Mouse (Mus musculus): Measurements from ENCODE around the gene Olfr315. TPM values are rescaled to one million over a fixed set of nuclear protein-coding genes. Genes with fewer than 3 reads are reported as not detected.
"Not testable (repeated sequence)": the region's sequence is repeated elsewhere in the genome, so short reads cannot be mapped to it uniquely, and the experiment has no call there.

Olfr315 gene
- polyA plus RNA-seq, 1 experiment = not detected

- DNase-seq = no peak
- 0% methylated on average over 1 of the region's 1 CpGs for WGBS
- TF ChIP-seq POLR2A (IDR thresholded peaks at IDR 0.05; ENCODE audit: borderline replicate concordance, extremely low read depth, low read depth, low read length) (no peak), CTCF (IDR thresholded peaks at IDR 0.05; ENCODE audit: insufficient read depth, low read length) (no peak)
- Histone ChIP-seq H3K4me3 (replicated peaks; ENCODE audit: extremely low read depth, low read depth, low read length) (no peak overlapping the region), H3K4me1 (ENCODE audit: control insufficient read depth, insufficient read depth, low read length) (no peaks in the 10 kb centered on the region)
Observed at GRCm38 (mm10) chr11:58812001-58812400, 39.0 kb downstream of the Olfr315 start.

- not testable (repeated sequence) for H3K4me3 ChIP-seq (replicated peaks; ENCODE audit: extremely low read depth, low read depth, low read length)
Observed at GRCm38 (mm10) chr11:58814700-58815099, 41.7 kb downstream of the Olfr315 start, which contains the start of gene Olfr313. Gene Olfr313 (plus strand): TSS chr11:58815000.

GRCm38 (mm10) chr11:58815676-58816075, 42.7 kb downstream of the Olfr315 start:
- Histone ChIP-seq H3K4me3 (replicated peaks; ENCODE audit: extremely low read depth, low read depth, low read length) (no peak overlapping the region), H3K4me1 (ENCODE audit: control insufficient read depth, insufficient read depth, low read length) (no peaks in the 10 kb centered on the region)
- no peak for TF ChIP-seq POLR2A (IDR thresholded peaks at IDR 0.05; ENCODE audit: borderline replicate concordance, extremely low read depth, low read depth, low read length)
- no peak for TF ChIP-seq CTCF (IDR thresholded peaks at IDR 0.05; ENCODE audit: insufficient read depth, low read length)
- 83% methylated on average over 1 of the region's 1 CpGs for WGBS
- DNase-seq = no peak

More at GRCm38 (mm10) chr11:58814700-58815099, 41.7 kb downstream of the Olfr315 start, which contains the start of gene Olfr313:
- not testable (repeated sequence) for H3K4me1 ChIP-seq (ENCODE audit: control insufficient read depth, insufficient read depth, low read length); DNase-seq
- WGBS = 41% methylated on average over 1 of the region's 1 CpGs

- not testable (repeated sequence) for H3K4me3 ChIP-seq (replicated peaks; ENCODE audit: extremely low read depth, low read depth, low read length); DNase-seq; H3K4me1 ChIP-seq (ENCODE audit: control insufficient read depth, insufficient read depth, low read length)
Observed at GRCm38 (mm10) chr11:58828937-58829336, 55.9 kb downstream of the Olfr315 start, which contains the start of gene Olfr312. Gene Olfr312 (plus strand): TSS chr11:58829237.

- DNase-seq = no peak
- WGBS = 70% methylated on average over 3 of the region's 3 CpGs
- Histone ChIP-seq H3K4me1 (ENCODE audit: control insufficient read depth, insufficient read depth, low read length) (no peaks in the 10 kb centered on the region), H3K4me3 (replicated peaks; ENCODE audit: extremely low read depth, low read depth, low read length) (no peak overlapping the region)
- TF ChIP-seq CTCF (IDR thresholded peaks at IDR 0.05; ENCODE audit: insufficient read depth, low read length) (no peak), POLR2A (IDR thresholded peaks at IDR 0.05; ENCODE audit: borderline replicate concordance, extremely low read depth, low read depth, low read length) (no peak)
Observed at GRCm38 (mm10) chr11:58829764-58830163, 56.8 kb downstream of the Olfr315 start.

Other genes starting within 250 kb of the Olfr315 start
- gene Olfr330, start 238.4 kb upstream of the Olfr315 start, polyA plus RNA-seq (2012; rRNA removed) = not detected in 2 replicates
- gene Olfr329-ps, start 226.8 kb upstream of the Olfr315 start, polyA plus RNA-seq (2012; rRNA removed) = 0.08 TPM in 1 of 2 replicates, not detected in the other
- not detected in 2 replicates for gene Olfr328, start 217.6 kb upstream of the Olfr315 start, polyA plus RNA-seq (2012; rRNA removed)
- 0.07 TPM in 1 of 2 replicates, not detected in the other for gene Olfr224, start 202.6 kb upstream of the Olfr315 start, polyA plus RNA-seq (2012; rRNA removed)
- not detected in 2 replicates for gene Olfr325, start 195.5 kb upstream of the Olfr315 start, polyA plus RNA-seq (2012; rRNA removed)
- not detected in 2 replicates for gene Olfr324, start 178.1 kb upstream of the Olfr315 start, polyA plus RNA-seq (2012; rRNA removed)
- not detected in 2 replicates for gene 2210407C18Rik, start 157.1 kb upstream of the Olfr315 start, polyA plus RNA-seq (2012; rRNA removed)
- gene Olfr323, start 142.7 kb upstream of the Olfr315 start, polyA plus RNA-seq (2012; rRNA removed) = not detected in 2 replicates
- 0.08 TPM in 1 of 2 replicates, not detected in the other for gene Trim58, start 132.7 kb upstream of the Olfr315 start, polyA plus RNA-seq (2012; rRNA removed)
- gene Olfr322, start 114.4 kb upstream of the Olfr315 start, polyA plus RNA-seq (2012; rRNA removed) = not detected in 2 replicates
- not detected in 2 replicates for gene Olfr320, start 92.1 kb upstream of the Olfr315 start, polyA plus RNA-seq (2012; rRNA removed)
- not detected in 2 replicates for gene Olfr319, start 74.0 kb upstream of the Olfr315 start, polyA plus RNA-seq (2012; rRNA removed)
- not detected in 2 replicates for gene Olfr318, start 49.2 kb upstream of the Olfr315 start, polyA plus RNA-seq (2012; rRNA removed)
- gene Olfr317, start 34.0 kb upstream of the Olfr315 start, polyA plus RNA-seq (2012; rRNA removed) = not detected in 2 replicates
- not detected in 2 replicates for gene Olfr316, start 20.5 kb upstream of the Olfr315 start, polyA plus RNA-seq (2012; rRNA removed)
- gene Olfr314, start 9.8 kb downstream of the Olfr315 start, polyA plus RNA-seq (2012; rRNA removed) = not detected in 2 replicates
- gene Fam183b, start 28.8 kb downstream of the Olfr315 start, polyA plus RNA-seq (2012; rRNA removed) = 10.7 and 18.1 TPM in 2 replicates
- not detected in 2 replicates for gene Olfr313, start 41.8 kb downstream of the Olfr315 start, polyA plus RNA-seq (2012; rRNA removed)
- not detected in 2 replicates for gene Olfr312, start 56.0 kb downstream of the Olfr315 start, polyA plus RNA-seq (2012; rRNA removed)
- gene Olfr311, start 66.1 kb downstream of the Olfr315 start, polyA plus RNA-seq (2012; rRNA removed) = not detected in 2 replicates
- 2.8 and 4.0 TPM in 2 replicates for gene Gm12258, start 74.0 kb downstream of the Olfr315 start, polyA plus RNA-seq (2012; rRNA removed)
- 2.0 and 3.9 TPM in 2 replicates for gene 2810021J22Rik, start 94.0 kb downstream of the Olfr315 start, polyA plus RNA-seq (2012; rRNA removed)
- 1.2 and 1.4 TPM in 2 replicates for gene Zfp39, start 131.0 kb downstream of the Olfr315 start, polyA plus RNA-seq (2012; rRNA removed)
- gene Btnl10, start 144.7 kb downstream of the Olfr315 start, polyA plus RNA-seq (2012; rRNA removed) = 0.04 TPM in 1 of 2 replicates, not detected in the other
- 190 and 269 TPM in 2 replicates for gene Rnf187, start 165.7 kb downstream of the Olfr315 start, polyA plus RNA-seq (2012; rRNA removed)
- 0.62 and 2.4 TPM in 2 replicates for gene Hist3h2ba, start 175.7 kb downstream of the Olfr315 start, polyA plus RNA-seq (2012; rRNA removed)
- 19.7 and 25.5 TPM in 2 replicates for gene Hist3h2a, start 181.5 kb downstream of the Olfr315 start, polyA plus RNA-seq (2012; rRNA removed)
- gene Trim17, start 181.5 kb downstream of the Olfr315 start, polyA plus RNA-seq (2012; rRNA removed) = 0.97 and 1.1 TPM in 2 replicates
- 31.4 and 38.3 TPM in 2 replicates for gene Trim11, start 204.9 kb downstream of the Olfr315 start, polyA plus RNA-seq (2012; rRNA removed)